Mouse (Mus musculus) intestine, postnatal 0 days (tissue): ENCODE results near the gene Gm10320. TPM values are rescaled to one million over a fixed set of nuclear protein-coding genes. Genes with fewer than 3 reads are reported as not detected.

ENCODE experiments used
- ATAC-seq: fragments of 200-750 bp; cut with Nextera tagmentation; 2 replicates; pipeline ENCODE4 v1.8.0; 2017; ENCODE audit warnings: mild to moderate bottlenecking, moderate TSS enrichment, moderate library complexity
- H3K27ac ChIP-seq: fragments of 300-500 bp; sonication (generic); 2 replicates; pipeline ENCODE4 v1.5.1; 2014; ENCODE audit warnings: mild to moderate bottlenecking, low read depth, low read length, moderate library complexity
- H3K27me3 ChIP-seq: fragments of 300-500 bp; sonication (generic); replicated peaks from 2 replicates; pipeline ENCODE4 v1.6.1; 2014; ENCODE audit warnings: low read length, mixed read lengths; ENCODE audit not compliant: control insufficient read depth, insufficient read depth
- H3K36me3 ChIP-seq: fragments of 300-500 bp; sonication (generic); 2 replicates; pipeline ENCODE4 v1.6.1; 2014; ENCODE audit warnings: mild to moderate bottlenecking, moderate library complexity; ENCODE audit not compliant: control insufficient read depth, insufficient read depth
- H3K4me1 ChIP-seq: fragments of 300-500 bp; sonication (generic); replicated peaks from 2 replicates; pipeline ENCODE4 v1.6.1; 2014; ENCODE audit warnings: antibody characterized with exemption, low read length, mixed read lengths; ENCODE audit not compliant: control insufficient read depth, insufficient read depth
- H3K4me2 ChIP-seq: fragments of 300-500 bp; sonication (generic); replicated peaks from 2 replicates; pipeline ENCODE4 v1.6.1; 2014; ENCODE audit warnings: low read depth, mild to moderate bottlenecking, moderate library complexity
- H3K4me3 ChIP-seq: fragments of 300-500 bp; sonication (generic); 2 replicates; pipeline ENCODE4 v1.5.1; 2014; ENCODE audit warnings: low read depth, low read length
- H3K9ac ChIP-seq: fragments of 300-500 bp; sonication (generic); 2 replicates; pipeline ENCODE4 v1.6.1; 2014; ENCODE audit warnings: mild to moderate bottlenecking, low read depth, low read length
- H3K9me3 ChIP-seq: fragments of 300-500 bp; sonication (generic); 2 replicates; pipeline ENCODE4 v1.6.1; 2016; ENCODE audit warnings: mixed run types; ENCODE audit not compliant: control insufficient read depth
- CTCF ChIP-seq: sonication (generic); IDR thresholded peaks from 2 replicates; pipeline ENCODE4 v1.5.1; 2016; ENCODE audit warnings: low read depth, mild to moderate bottlenecking, control low read depth, antibody characterized with exemption, moderate library complexity
- WGBS: fragments of 180-500 bp; shearing (Covaris S2); extraction: QIAGEN DNeasy Blood & Tissue Kit; methylation state at CpG from one replicate; pipeline ENCODE4 v1.1.7; 2014; 5-methylcytosine and 5-hydroxymethylcytosine counted together
- polyA plus RNA-seq: library from polyadenylated mRNA; unstranded; fragments of >200 nt; fragmentation: Nextera tagmentation; extraction: Ambion mirVana; gene quantifications from 2 replicates; pipeline ENCODE4 v1.2.1, GENCODE M21; 2015

The Gm10320 gene
- polyA plus RNA-seq, 1 experiment from 2014 or later = 2.4 TPM

- H3K27me3 ChIP-seq = no peaks in the 10 kb centered on the region
- no peak overlapping the region for H3K4me3 ChIP-seq
- no peak overlapping the region for H3K4me2 ChIP-seq
- TF ChIP-seq CTCF = no peak
- no peaks in the 10 kb centered on the region for H3K36me3 ChIP-seq
- no peak overlapping the region for H3K9ac ChIP-seq
- no peak overlapping the region for H3K27ac ChIP-seq
- no peaks in the 10 kb centered on the region for H3K9me3 ChIP-seq
- no peaks in the 10 kb centered on the region for H3K4me1 ChIP-seq
- no peak for ATAC-seq
- WGBS = 35% methylated on average over 14 of the region's 14 CpGs
Observed at GRCm38 (mm10) chr13:98476175-98476838, 15.5 kb downstream of the Gm10320 start.

GRCm38 (mm10) chr13:98475681-98476080, 16.1 kb downstream of the Gm10320 start:
- H3K9ac ChIP-seq = no peak overlapping the region
- no peak overlapping the region for H3K4me3 ChIP-seq
- no peaks in the 10 kb centered on the region for H3K27me3 ChIP-seq
- WGBS = 59% methylated on average over 8 of the region's 8 CpGs
- no peaks in the 10 kb centered on the region for H3K4me1 ChIP-seq
- TF ChIP-seq CTCF = no peak
- H3K27ac ChIP-seq = no peak overlapping the region
- H3K4me2 ChIP-seq = no peak overlapping the region
- ATAC-seq = no peak
- no peaks in the 10 kb centered on the region for H3K36me3 ChIP-seq
- no peaks in the 10 kb centered on the region for H3K9me3 ChIP-seq

DNA sequence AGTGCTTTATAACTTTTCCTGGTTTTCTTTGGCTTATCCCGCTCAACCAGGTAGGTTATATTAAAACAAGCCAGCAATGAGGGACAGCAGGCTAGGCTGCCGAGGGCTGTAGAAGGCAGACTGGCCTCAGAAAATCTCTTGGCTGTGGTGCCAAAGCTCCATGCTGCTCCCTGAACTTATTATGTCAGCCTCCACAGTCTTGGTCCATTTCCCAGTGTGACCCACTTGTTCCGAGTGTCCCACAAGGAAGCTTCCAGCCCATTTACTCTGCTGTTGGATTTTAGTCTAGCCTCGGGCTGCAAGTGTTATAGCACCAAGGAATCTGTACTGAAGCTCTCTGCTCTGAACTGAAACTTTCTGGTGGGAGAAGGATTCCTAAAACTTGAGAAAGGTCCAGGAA, 18.8 kb downstream of the Gm10320 start:
- Histone ChIP-seq H3K9ac (no peak overlapping the region), H3K9me3 (no peaks in the 10 kb centered on the region), H3K27me3 (no peaks in the 10 kb centered on the region), H3K27ac (no peak overlapping the region), H3K4me2 (no peak overlapping the region), H3K4me1 (no peaks in the 10 kb centered on the region), H3K36me3 (no peaks in the 10 kb centered on the region), H3K4me3 (no peak overlapping the region)
- ATAC-seq = no peak
- 74% methylated on average over 4 of the region's 4 CpGs for WGBS
- TF ChIP-seq CTCF = no peak

GRCm38 (mm10) chr13:98471756-98472155, 20.0 kb downstream of the Gm10320 start:
- TF ChIP-seq CTCF = no peak
- ATAC-seq = no peak
- no peak overlapping the region for H3K4me2 ChIP-seq
- H3K4me1 ChIP-seq = no peaks in the 10 kb centered on the region
- no peaks in the 10 kb centered on the region for H3K9me3 ChIP-seq
- no peak overlapping the region for H3K27ac ChIP-seq
- no peaks in the 10 kb centered on the region for H3K36me3 ChIP-seq
- H3K27me3 ChIP-seq = no peaks in the 10 kb centered on the region
- H3K9ac ChIP-seq = no peak overlapping the region
- WGBS = 71% methylated on average over 6 of the region's 6 CpGs
- H3K4me3 ChIP-seq = no peak overlapping the region

DNA sequence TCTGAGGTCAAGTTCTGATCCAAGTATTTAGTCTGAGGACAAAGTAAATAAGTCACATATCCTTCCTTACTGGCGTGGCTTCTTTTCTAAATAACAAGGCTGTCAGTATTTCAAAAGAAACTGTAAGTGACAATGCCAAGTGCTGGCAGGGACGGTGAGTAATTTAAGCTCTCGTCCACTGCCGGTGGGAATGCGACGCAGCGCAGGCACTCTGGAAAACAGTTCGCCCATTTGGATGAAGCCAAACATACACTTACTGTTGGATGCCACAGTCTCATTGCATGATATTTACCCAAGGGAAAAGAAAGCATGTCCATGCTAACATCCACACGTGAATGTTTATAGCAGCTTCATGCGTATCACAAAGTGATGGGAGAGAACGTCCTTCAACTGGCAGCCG, 21.5 kb downstream of the Gm10320 start:
- Histone ChIP-seq H3K27me3 (no peaks in the 10 kb centered on the region), H3K9me3 (no peaks in the 10 kb centered on the region), H3K4me1 (no peaks in the 10 kb centered on the region), H3K36me3 (no peaks in the 10 kb centered on the region), H3K4me2 (no peak overlapping the region), H3K27ac (no peak overlapping the region), H3K9ac (no peak overlapping the region), H3K4me3 (no peak overlapping the region)
- ATAC-seq = no peak
- 55% methylated on average over 12 of the region's 12 CpGs for WGBS
- TF ChIP-seq CTCF = no peak

- 48% methylated on average over 4 of the region's 4 CpGs for WGBS
- H3K4me1 ChIP-seq = no peaks in the 10 kb centered on the region
- H3K9ac ChIP-seq = no peak overlapping the region
- H3K27me3 ChIP-seq = no peaks in the 10 kb centered on the region
- H3K27ac ChIP-seq = no peak overlapping the region
- no peak overlapping the region for H3K4me3 ChIP-seq
- no peaks in the 10 kb centered on the region for H3K36me3 ChIP-seq
- no peak overlapping the region for H3K4me2 ChIP-seq
- no peaks in the 10 kb centered on the region for H3K9me3 ChIP-seq
- TF ChIP-seq CTCF = no peak
- no peak for ATAC-seq
Observed at GRCm38 (mm10) chr13:98469916-98470315, 21.9 kb downstream of the Gm10320 start.
